Mouse (Mus musculus): ENCODE measurements around the gene Mtfr1l. TPM values are rescaled to one million over a fixed set of nuclear protein-coding genes. Genes with fewer than 3 reads are reported as not detected.

Gene Mtfr1l
- polyA plus RNA-seq, 1 experiment from 2014 or later, result 147 TPM

DNA sequence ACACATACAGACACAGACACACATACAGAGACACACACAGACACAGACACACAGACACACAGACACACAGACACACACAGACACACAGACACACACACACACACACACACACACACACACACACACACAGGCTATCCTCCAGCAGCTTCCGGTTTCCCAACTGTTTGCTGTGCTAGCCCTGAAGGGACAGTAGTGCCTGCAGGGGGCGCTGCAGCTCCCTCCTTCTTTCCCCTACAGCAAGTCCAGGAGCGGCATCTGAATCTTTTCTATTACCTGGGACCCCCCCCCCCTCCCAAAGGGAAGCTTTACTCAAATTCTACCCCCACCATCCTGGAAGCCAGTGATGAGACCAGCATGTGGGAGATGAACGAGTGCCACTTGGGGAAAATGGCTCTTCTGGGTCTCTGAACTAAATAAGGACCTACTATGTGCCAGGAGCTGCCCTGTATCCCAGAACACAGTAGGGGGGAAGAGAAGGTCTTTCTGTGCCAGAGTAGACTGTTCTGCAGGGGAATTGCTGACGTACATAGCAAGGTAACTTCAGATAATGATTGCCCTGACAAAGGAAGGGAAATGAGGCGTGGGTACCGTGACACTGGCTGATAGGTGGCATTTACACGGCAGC, 20.9 kb upstream of the Mtfr1l start:
- Histone ChIP-seq H3K4me3 (no peak overlapping the region), H3K4me1 (replicated peaks) (peaks cover 18% of the 10 kb centered on the region), H3K36me3 (no peaks in the 10 kb centered on the region; the same call in 1 of the 2 replicates), H3K27me3 (no peaks in the 10 kb centered on the region), H3K27ac (no peak overlapping the region), H3K9me3 (replicated peaks) (no peaks in the 10 kb centered on the region), H3K4me2 (no peak overlapping the region), H3K9ac (no peak overlapping the region)
- no peak for ATAC-seq (replicated peaks; ENCODE audit: insufficient number of reproducible peaks, insufficient read depth, low FRiP score, low read depth)
- WGBS, result 64% methylated on average over 8 of the region's 8 CpGs

- 0 out of 2 replicates have a peak, but pooled peaks cover 3% of the 10 kb centered on the region for H3K9me3 ChIP-seq (replicated peaks)
- no peak overlapping the region for H3K27ac ChIP-seq
- H3K4me2 ChIP-seq, result no peak overlapping the region
- H3K9ac ChIP-seq, result no peak overlapping the region
- H3K27me3 ChIP-seq, result no peaks in the 10 kb centered on the region
- H3K4me3 ChIP-seq, result no peak overlapping the region
- 86% methylated on average over 1 of the region's 1 CpGs for WGBS
- peaks cover 31% of the 10 kb centered on the region for H3K4me1 ChIP-seq (replicated peaks)
- ATAC-seq (replicated peaks; ENCODE audit: insufficient number of reproducible peaks, insufficient read depth, low FRiP score, low read depth), result no peak
- H3K36me3 ChIP-seq, result peaks cover 12% of the 10 kb centered on the region
Observed at GRCm38 (mm10) chr4:134553631-134554030, 18.4 kb upstream of the Mtfr1l start.

- H3K9ac ChIP-seq, result peak within 1 kb of the TSS; percentile 97
- H3K4me3 ChIP-seq, result peak within 1 kb of the TSS; percentile 76
- H3K27ac ChIP-seq, result peak within 1 kb of the TSS; percentile 84
- 0 out of 2 replicates have a peak, but pooled peaks cover 3% of the 10 kb centered on the region for H3K9me3 ChIP-seq (replicated peaks)
- under 1% methylated on average over 28 of the region's 67 CpGs for WGBS
- peaks cover 42% of the 10 kb centered on the region for H3K4me1 ChIP-seq (replicated peaks)
- peak; percentile 90 for ATAC-seq (replicated peaks; ENCODE audit: insufficient number of reproducible peaks, insufficient read depth, low FRiP score, low read depth)
- H3K27me3 ChIP-seq, result no peaks in the 10 kb centered on the region
- H3K36me3 ChIP-seq, result peaks cover 12% of the 10 kb centered on the region
- H3K4me2 ChIP-seq, result peak within 1 kb of the TSS; percentile 82
Observed at GRCm38 (mm10) chr4:134551494-134552316, 16.5 kb upstream of the Mtfr1l start, which contains the start of gene Selenon. Gene Selenon (minus strand): TSS chr4:134552166.

DNA sequence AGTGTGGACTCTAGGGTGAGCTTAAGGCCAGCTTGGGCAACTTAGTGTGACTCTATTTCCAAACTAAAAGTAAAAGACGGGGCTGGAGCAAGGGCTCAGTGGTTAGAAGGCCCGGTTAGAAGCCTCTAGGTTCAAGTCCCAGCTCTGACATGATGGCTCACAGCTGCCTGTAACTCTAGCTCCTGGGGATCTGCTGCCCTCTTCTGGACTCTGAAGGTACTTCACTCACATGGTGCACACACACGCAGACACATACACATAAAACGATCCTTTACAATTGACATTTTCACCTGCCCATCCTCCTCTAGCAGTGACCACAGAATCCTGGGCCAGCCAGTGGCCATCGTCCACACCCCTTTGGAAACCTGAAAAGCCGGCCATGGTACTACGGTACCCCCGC, 14.7 kb upstream of the Mtfr1l start:
- 0 out of 2 replicates have a peak, but pooled peaks cover 3% of the 10 kb centered on the region for H3K9me3 ChIP-seq (replicated peaks)
- no peak overlapping the region for H3K27ac ChIP-seq
- H3K4me2 ChIP-seq, result no peak overlapping the region
- no peak overlapping the region for H3K4me3 ChIP-seq
- 98% methylated on average over 8 of the region's 8 CpGs for WGBS
- H3K9ac ChIP-seq, result no peak overlapping the region
- peaks cover 47% of the 10 kb centered on the region for H3K4me1 ChIP-seq (replicated peaks)
- H3K36me3 ChIP-seq, result peaks cover 19% of the 10 kb centered on the region
- ATAC-seq (replicated peaks; ENCODE audit: insufficient number of reproducible peaks, insufficient read depth, low FRiP score, low read depth), result no peak
- no peaks in the 10 kb centered on the region for H3K27me3 ChIP-seq

- H3K4me2 ChIP-seq, result no peak overlapping the region
- H3K9me3 ChIP-seq (replicated peaks), result 0 out of 2 replicates have a peak, but pooled peaks cover 3% of the 10 kb centered on the region
- WGBS, result 51% methylated on average over 18 of the region's 18 CpGs
- H3K4me3 ChIP-seq, result no peak overlapping the region
- H3K9ac ChIP-seq, result no peak overlapping the region
- H3K36me3 ChIP-seq, result peaks cover 29% of the 10 kb centered on the region
- peak overlapping the region; percentile 26 for H3K27ac ChIP-seq
- no peaks in the 10 kb centered on the region for H3K27me3 ChIP-seq
- no peak for ATAC-seq (replicated peaks; ENCODE audit: insufficient number of reproducible peaks, insufficient read depth, low FRiP score, low read depth)
- peaks cover 47% of the 10 kb centered on the region for H3K4me1 ChIP-seq (replicated peaks)
Observed at GRCm38 (mm10) chr4:134548169-134548938, 13.2 kb upstream of the Mtfr1l start.

- no peak overlapping the region for H3K4me3 ChIP-seq
- WGBS, result 63% methylated on average over 9 of the region's 9 CpGs
- 0 out of 2 replicates have a peak, but pooled peaks cover 3% of the 10 kb centered on the region for H3K9me3 ChIP-seq (replicated peaks)
- ATAC-seq (replicated peaks; ENCODE audit: insufficient number of reproducible peaks, insufficient read depth, low FRiP score, low read depth), result no peak
- peaks cover 40% of the 10 kb centered on the region for H3K36me3 ChIP-seq
- H3K27me3 ChIP-seq, result no peaks in the 10 kb centered on the region
- no peak overlapping the region for H3K4me2 ChIP-seq
- H3K4me1 ChIP-seq (replicated peaks), result peaks cover 43% of the 10 kb centered on the region
- H3K27ac ChIP-seq, result peak overlapping the region; percentile 29; the same call in 1 of the 2 replicates
- H3K9ac ChIP-seq, result no peak overlapping the region; the same call in 1 of the 2 replicates
Observed at GRCm38 (mm10) chr4:134546814-134547705, 11.9 kb upstream of the Mtfr1l start.

- ATAC-seq (replicated peaks; ENCODE audit: insufficient number of reproducible peaks, insufficient read depth, low FRiP score, low read depth), result 0 out of 2 replicates have a peak, but pooled peaks have one; percentile 31
- H3K9me3 ChIP-seq (replicated peaks), result no peaks in the 10 kb centered on the region
- H3K27ac ChIP-seq, result no peak overlapping the region
- H3K4me2 ChIP-seq, result no peak overlapping the region
- no peaks in the 10 kb centered on the region for H3K27me3 ChIP-seq
- no peak overlapping the region for H3K4me3 ChIP-seq
- peaks cover 23% of the 10 kb centered on the region for H3K4me1 ChIP-seq (replicated peaks)
- whole genome bisulfite sequencing, result 9% methylated on average over 5 of the region's 5 CpGs
- H3K9ac ChIP-seq, result no peak overlapping the region
- H3K36me3 ChIP-seq, result peaks cover 53% of the 10 kb centered on the region
Observed at GRCm38 (mm10) chr4:134543261-134543660, 8.1 kb upstream of the Mtfr1l start.

DNA sequence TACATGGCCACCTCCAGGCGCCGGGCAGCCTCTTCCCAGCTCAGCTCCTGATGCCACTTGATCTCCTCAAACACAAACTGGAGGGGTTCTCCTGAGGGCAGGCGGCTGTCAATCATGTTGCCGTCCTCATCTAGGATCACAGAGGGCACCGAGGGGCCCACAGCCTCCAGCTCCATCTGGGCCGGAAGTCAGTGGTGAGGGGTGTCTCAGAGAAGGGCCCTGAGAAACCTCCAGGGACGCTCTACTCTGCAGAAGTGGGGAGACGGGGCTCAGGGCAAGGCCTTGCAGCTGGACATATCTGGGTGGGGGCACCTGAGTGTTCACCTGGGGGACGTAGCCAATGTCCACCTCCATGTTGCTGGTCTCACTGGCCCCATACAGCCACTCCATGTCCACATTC, 7.5 kb upstream of the Mtfr1l start:
- peaks cover 17% of the 10 kb centered on the region for H3K4me1 ChIP-seq (replicated peaks)
- no peak overlapping the region for H3K9ac ChIP-seq
- peaks cover 53% of the 10 kb centered on the region for H3K36me3 ChIP-seq
- WGBS, result 83% methylated on average over 9 of the region's 9 CpGs
- ATAC-seq (replicated peaks; ENCODE audit: insufficient number of reproducible peaks, insufficient read depth, low FRiP score, low read depth), result no peak
- no peaks in the 10 kb centered on the region for H3K27me3 ChIP-seq
- no peak overlapping the region for H3K4me3 ChIP-seq
- H3K4me2 ChIP-seq, result no peak overlapping the region
- H3K9me3 ChIP-seq (replicated peaks), result no peaks in the 10 kb centered on the region
- H3K27ac ChIP-seq, result no peak overlapping the region

DNA sequence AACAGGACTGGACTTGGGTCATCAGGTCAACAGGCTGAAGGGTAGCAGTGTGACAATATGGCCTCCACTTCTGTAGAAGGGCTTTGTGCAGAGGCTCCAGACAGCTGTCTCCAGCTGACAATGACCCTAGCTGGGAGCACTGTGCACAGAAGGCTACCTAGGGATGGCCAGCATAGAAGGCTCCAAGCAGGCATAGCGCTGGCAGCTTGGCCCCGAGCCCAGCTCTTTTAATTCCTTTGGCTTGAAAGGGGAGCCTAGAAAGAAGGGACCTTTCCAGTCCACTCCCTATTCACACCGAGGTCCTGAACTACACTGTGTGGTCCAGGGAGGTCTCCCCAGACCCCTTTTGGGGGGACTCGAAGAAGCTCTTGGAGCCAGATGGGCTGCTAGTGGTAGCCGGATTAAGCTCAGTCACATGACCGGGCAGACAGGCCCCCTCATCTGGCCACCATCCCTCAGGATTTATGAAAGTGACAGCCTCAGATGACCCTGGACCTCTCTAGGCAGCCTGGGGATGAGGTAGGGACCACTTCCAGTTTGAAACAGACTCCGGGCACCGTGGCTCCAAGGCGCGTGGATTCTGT, 3.9 kb upstream of the Mtfr1l start:
- H3K36me3 ChIP-seq, result peaks cover 39% of the 10 kb centered on the region
- H3K27me3 ChIP-seq, result no peaks in the 10 kb centered on the region
- no peak for ATAC-seq (replicated peaks; ENCODE audit: insufficient number of reproducible peaks, insufficient read depth, low FRiP score, low read depth)
- no peaks in the 10 kb centered on the region for H3K9me3 ChIP-seq (replicated peaks)
- WGBS, result 72% methylated on average over 10 of the region's 10 CpGs
- no peak overlapping the region for H3K4me2 ChIP-seq
- no peak overlapping the region for H3K9ac ChIP-seq
- peaks cover 12% of the 10 kb centered on the region for H3K4me1 ChIP-seq (replicated peaks)
- no peak overlapping the region for H3K27ac ChIP-seq
- H3K4me3 ChIP-seq, result no peak overlapping the region

DNA sequence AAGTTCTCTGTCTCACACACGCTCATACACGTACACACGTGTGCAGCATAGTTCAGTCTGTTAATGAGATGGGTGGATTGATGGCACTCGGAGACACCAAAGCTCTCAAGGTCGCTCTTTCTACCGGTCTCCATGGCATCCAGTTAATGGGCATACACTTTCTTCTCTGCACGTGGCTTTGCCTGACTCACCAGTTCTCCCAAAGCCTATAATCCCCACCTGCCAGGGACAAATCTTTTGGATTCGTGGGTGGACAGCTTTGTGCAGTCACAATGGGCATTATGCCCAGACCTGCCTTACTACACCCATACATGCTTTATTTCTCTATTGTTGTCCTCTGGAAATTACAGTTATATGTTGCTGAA, 582 bp upstream of the Mtfr1l start:
- Histone ChIP-seq H3K4me2 (peak overlapping the region; percentile 94), H3K9ac (peak overlapping the region; percentile 85), H3K9me3 (replicated peaks) (no peaks in the 10 kb centered on the region), H3K27me3 (no peaks in the 10 kb centered on the region), H3K4me1 (replicated peaks) (peaks cover 30% of the 10 kb centered on the region), H3K4me3 (peak overlapping the region; percentile 90), H3K36me3 (peaks cover 23% of the 10 kb centered on the region), H3K27ac (peak overlapping the region; percentile 94)
- WGBS, result 12% methylated on average over 8 of the region's 8 CpGs
- ATAC-seq (replicated peaks; ENCODE audit: insufficient number of reproducible peaks, insufficient read depth, low FRiP score, low read depth), result no peak
